Mouse (Mus musculus) T-cell, adult 2 months (primary cell): Measurements from ENCODE around the gene Wdr25.

ENCODE experiments used
- DNase-seq: peaks from one replicate; pipeline ENCODE4 v3.0.0; 2022; ENCODE audit warnings: low spot score

Gene Wdr25

DNA sequence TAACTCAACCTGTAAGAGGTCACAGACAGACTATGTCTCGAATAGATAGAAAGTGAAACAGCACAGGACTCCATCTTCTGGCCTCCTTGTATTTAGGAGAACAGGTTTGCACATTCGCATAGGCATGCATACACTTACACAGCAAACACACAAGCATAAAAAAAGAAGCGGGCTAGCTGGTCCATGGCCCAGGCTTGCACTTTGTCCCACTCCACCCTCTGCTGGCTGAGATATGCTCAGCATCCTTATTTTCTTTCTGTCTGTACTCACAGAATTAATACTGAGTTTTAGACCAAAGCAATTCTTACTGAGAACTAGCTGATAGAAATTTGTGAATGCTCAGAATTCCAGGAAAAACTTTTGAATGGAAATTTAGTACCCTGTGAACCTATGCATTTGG lies 2.6 kb downstream of the Wdr25 start:
- DNase-seq, result peak; percentile 11

DNA sequence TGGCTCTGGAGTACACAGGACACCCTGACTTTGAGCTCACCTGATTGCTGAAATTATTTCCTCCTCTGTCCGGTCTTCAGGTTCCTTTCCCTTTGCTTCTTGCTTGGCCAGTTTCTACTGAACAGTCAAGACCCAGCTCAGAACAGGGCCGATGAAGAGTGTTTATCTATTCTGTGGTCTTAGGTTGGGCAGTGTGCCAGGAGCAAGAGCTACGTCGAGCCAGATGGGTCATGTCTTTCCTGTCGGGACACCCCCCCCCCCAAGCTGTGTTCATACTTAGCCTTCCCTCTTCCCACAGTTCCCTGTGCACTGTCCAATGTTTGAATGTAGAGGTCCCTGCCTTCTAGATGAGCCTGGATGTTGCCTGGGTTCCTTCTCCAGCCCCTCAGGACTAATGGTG lies 7.9 kb downstream of the Wdr25 start:
- DNase-seq, result no peak

DNA sequence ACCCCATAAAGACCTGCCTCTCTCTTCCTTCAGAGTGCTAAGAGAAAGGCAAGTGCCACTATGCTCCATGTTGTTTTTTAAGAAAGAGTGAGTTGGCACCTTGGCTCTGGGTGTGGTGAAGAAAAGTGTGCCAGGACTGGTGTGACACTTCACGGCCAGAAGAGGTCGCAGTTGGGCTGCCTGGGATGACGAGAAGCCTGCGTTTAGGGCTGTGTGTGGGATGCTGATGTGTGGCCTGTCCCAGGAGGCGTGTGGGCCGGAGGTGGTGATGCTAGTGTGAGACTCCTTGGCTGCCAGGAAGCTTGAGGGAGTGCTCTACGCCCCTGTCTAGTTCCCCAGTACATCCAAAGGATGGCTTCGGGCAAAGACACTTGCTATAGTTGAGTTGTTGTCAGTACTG lies 9.5 kb downstream of the Wdr25 start:
- DNase-seq, result peak; percentile 41

DNA sequence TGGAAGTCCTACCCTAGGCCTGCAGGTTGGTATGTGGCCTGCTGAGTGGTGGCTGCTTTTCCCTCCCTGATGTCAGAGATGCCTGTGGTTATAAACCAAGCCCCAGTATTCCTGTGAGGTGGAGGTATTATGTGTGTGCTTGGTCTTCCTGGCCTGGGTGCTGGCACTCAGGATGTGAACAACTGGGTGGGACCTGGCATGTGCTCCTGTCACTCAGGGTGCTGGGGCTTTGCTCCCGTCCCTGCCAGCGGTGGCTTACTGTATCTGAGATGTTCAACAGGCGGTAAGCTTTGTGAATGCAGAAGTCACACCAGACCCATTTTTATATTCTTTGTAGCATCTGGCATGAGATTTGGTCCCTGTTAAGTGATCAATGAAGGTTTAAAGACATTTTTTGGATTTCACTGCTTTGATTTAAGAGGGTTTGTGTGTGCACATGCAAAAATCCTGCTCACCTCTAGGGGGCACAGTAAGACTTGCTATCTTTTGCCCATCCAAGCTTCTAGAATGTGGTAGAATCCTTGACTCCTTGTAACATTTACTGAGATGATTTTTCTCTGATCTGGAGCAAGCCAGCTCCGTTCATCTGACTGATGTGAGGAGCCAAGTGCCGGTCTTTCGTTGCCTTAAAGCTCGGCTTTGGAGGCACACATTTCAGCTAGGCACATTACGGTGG lies 10.3 kb downstream of the Wdr25 start:
- no peak for DNase-seq

DNA sequence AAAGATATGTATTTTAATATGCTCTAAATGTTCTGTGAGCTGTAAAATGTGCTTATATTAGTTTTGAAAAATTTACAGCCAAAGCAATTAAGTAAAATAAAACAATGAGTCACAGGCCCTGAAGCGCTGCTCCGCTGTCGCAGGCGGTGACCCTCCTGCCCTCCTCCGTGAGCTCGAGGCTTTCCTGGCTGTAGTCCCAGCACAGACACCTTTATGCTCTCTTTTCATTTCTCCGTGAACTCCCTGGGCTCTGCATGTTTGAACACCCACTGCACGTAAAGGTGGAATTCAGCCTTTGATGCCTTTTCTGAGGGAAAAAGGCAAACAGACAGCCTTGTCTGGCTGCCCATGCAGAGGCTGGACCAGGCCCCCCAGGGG lies 10.8 kb downstream of the Wdr25 start:
- no peak for DNase-seq

DNA sequence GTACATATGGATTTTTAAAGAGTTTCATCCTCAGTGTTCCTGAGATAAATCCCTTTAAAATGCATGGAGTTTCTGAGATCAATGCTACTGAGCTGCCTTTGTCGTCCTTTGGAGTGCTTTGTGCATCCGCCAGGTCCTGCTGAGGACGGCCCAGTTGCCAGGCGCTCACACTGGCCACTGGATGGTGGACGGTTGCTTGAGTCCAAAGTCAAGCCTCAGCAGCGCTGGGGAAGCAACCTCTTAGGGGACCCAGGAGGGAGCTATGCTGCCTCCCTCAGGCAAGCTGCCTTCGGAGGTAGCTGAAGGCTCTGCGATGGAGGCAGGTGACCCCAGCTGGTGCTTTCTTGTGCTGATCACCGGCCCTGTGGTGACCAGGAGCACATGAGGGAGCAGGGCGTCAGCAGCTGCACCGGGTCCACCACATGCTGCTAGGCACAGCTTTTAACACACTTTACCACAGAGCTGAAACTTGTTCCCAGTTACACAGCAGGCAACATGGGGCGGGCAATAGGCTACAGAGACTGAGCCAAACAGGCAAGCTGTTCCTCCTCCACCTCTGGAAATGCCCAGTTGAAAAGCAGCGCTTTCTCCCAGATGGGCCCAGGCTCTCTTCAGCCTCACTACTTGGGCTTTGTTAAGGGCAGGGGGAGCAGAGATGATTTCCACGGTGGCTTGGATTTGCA lies 12.3 kb downstream of the Wdr25 start:
- DNase-seq, result no peak

DNA sequence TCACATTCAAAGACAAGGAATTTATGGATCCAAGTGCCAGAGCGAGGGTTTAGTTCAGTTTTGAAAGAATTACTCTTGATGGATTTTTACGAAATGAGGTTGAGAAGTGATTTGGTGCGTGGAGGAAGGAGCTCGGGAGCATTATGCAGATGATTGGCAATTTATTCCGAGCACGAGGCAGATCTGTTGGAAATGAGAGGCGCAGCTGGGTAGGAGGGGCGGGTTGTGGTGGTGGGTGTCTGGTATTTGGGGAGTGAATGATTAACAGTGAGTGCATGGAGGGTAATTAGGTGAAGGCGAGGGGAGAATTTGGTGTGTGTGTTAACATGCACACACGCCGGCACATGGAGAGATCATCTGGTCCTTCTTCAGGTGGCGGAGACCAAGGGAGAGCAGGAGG lies 13.0 kb downstream of the Wdr25 start:
- no peak for DNase-seq

DNA sequence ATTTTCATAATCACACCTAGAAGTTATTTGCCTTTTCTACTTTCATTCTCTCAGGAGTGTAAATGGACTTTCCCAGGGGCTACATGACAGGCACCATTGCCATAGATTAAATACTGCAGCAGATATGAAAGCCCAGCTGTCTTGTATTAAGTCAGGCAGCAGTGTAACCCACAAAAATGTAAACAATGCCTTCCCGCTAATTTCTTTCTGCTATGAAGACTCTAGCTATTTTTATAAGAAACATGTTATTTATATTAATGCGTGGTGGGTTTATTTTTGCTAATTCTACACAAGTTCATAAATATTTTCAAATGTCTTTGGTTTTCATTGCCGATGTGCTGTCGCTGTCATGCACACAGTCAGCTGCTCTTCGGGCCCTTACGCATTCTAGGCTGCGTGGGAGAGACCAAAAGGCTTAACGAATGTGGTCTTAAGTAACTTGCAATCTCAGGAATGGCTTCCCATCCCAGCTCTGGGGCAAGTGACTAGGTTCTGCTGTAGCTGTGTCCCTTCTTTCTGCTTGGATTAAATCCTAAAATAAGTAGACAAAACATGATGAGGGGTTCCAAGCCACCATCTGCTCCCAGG lies 16.5 kb downstream of the Wdr25 start:
- no peak for DNase-seq

DNA sequence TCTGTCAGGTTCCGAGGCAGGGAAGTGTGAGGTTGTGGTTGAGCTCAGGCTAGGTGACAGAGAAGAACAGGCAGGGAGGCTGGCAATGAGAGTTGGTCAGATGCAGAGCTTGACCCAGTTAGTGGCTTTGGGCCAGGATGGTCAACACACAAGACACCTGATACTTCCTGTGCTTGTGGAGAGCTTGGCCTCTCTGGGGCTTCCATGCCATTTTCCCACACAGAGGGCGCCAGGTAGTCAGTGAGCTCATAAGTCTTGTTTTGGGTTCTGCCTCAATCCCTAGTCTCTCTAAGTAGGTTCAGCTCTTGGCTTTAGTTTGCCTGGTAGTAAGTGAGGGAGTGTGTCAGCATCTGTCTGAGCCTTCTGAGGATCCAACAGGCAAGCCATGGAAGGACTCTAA lies 19.0 kb downstream of the Wdr25 start:
- DNase-seq, result no peak

DNA sequence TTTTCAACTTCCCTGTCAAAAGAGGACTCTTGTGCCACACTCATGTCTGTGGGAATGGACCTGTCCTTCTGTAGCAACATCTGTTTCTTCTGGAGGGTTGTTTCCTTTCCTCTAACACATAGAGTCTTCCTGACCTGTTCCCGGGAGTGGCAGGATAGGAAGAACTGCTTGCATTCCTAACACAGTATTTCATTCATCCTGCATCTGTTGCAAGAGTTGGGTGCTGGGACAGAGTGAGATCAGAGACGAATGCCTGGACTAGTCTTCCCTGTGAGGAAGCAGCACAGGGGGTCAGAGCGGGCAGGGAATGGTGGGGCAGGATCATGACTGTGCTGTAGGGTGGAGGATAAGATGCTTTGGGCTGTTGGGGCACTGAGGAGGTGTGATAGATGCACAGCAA lies 20.8 kb downstream of the Wdr25 start:
- no peak for DNase-seq

DNA sequence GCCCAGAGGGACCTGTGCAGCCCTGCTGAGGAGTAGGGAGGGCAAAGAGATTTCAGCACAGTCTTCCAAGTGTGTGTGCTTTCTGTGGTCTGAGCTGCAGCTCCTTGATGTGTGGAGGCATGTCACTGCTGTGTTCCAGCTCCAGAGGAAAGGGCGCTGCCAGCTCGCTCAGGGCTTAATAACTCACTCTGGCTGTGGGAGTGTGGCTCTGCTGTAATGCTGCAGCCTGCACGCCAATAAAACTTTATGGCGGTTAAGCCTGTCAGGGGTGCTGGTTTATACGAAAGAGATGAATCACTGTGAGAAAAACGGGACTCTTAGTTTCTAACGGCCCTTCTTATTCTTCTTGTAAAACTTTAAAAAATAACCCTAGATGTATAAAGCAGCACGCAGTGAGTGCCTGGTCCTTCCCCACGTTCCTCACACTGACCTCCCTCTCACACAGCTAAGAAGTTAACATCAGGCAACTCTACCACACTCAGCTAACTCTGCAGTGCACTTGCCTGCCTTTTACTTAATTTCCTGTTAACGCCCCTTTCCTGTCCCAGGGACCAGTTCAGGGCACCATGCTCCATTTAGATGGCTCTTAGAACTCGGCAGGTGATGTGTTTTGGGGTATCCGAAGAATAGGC lies 21.4 kb downstream of the Wdr25 start:
- DNase-seq, result no peak

DNA sequence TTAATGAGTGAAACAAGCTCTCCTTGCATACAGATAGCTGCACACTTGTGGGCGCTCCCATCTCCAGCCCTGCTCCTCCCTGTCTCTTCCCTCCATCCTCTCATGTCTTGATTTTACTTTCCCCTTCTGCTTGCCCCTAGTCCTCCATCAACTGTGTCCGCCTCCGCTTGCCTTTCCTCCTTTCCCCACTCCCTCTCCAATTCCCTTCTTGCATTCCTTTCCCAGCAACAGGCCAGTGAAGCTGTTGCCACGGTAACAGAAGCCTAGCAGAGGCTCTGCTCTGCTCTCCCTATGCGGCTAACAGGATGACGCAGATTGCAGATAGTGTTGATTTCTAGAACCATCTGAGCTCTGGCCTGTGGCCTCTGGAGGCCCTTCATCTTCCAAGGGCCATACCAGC lies 22.5 kb downstream of the Wdr25 start:
- no peak for DNase-seq

DNA sequence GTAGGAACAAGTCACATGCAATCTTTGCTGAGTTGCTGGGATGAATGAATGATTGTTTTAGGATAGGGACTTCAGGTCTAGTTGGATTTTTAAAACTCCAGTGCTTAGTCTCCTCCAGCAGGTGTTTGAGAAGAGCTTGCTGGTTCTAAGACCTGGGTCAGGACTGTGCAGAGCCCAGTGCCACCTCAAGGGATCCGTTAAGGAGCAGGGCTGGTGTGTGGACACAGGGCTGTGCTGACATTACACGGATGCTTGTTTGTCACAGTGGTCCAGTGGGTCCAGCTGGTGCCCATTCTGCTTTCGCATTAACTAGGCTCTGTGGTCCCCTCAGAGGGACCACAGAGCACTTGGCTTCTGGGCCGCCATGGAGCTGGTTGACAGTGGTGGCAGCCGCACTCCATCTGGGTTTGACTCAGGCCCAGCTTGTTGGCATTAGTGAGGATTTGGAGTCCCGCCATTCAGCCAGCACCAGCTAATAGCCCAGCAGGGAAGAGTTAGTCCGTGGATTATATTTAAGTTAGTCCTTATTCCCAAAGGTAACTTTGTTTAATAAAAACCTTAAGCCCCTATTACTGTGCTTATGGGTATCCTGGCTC lies 23.1 kb downstream of the Wdr25 start:
- DNase-seq, result no peak

DNA sequence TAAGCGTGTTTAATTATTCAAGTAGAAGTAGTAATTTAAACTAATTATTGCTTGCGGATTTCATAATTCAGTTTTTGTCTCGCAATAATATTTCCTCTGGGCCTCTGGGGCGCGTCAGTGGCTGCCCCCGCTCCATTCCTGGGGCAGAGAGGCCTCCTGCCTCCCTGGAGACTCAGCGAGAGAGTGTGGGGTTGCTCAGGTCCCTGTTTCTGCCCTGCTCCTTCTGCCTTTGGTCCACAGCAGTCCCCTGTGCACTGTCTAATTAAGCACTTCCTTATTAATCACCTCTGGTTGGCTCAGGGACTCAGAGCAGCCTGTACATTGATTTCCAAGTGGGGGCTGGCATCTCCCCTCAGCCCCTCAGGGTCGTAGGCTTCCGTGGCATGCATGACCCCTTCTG lies 24.1 kb downstream of the Wdr25 start:
- no peak for DNase-seq

DNA sequence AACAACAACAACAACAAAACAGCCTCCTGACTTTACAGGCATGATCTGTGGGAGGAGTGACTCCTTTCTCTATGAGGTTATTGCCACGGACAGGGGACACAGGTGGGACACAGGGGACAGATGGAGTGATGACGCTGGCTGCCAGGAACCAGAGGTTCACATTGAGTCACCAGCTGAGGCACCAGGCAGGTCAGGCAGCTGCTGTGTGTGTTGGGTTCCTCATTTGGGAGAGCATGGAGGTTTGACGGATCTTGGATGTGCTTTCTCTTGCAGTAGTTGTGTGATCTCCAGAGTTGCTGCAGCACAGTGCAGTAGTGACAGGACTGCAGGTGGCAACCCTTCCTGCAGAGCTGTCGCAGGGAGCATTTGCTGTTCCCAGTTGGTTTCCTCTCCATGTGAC lies 25.3 kb downstream of the Wdr25 start:
- DNase-seq, result no peak

DNA sequence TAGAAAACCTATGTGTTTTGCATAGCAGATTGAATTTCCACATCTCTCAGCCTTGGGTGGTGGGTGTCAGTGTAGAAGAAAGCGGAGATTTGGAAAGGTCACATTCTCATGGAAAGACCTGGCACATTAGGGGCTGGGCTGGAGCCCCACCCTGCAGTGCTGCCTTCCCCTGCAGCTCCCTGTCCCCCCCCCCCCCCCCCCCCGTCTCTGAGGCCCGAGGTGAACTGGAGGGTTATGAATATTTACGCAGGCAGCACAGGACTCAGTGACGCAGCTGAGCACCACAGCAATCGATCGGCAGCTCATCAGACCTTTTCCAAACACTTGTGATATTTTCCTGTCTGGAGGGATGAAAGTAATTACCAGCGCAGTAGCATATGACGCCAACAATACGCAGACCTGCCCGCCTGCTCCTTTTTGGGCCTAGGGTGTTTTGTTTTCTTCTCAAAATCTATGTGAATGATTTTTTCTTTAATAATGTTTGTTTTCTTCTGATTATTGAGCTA lies 33.2 kb downstream of the Wdr25 start:
- no peak for DNase-seq

DNA sequence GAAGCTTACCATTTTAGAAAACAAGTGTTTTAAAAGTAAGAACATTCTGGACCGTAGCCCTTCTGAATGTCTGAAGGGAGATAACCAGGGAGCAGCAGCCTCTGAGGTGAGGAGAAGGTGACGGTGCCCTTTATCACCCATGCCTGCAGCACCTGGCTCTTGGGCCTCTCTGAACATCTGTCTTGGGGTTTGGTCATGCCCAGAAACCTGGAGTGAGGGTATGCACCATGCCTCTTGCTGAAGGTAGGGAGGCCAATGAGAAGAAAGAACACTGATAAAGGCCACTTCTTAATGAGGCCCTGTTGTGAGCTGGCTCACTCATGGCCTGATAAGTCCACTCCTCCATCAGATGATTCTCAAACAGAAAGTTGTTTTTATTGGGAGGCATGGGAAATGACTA lies 34.8 kb downstream of the Wdr25 start:
- no peak for DNase-seq

DNA sequence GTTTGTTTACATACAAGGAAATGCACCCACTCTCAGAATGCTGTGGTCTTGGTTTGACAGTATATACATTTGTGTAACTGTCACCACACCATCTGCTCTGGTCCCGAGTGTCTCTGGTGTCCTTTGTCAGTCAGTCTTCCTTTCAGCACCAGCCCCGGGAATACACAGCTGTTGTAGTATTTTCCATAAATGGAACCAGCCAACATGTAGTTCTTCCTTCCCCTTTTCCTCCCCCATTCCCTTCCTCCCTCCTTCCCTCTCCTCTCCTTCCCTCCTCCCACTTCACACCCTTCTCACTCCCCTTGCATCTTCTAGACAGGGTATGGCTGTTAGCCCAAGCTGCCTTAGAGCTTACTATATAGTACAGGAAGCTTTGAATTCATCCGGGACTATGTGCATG lies 36.0 kb downstream of the Wdr25 start:
- no peak for DNase-seq

DNA sequence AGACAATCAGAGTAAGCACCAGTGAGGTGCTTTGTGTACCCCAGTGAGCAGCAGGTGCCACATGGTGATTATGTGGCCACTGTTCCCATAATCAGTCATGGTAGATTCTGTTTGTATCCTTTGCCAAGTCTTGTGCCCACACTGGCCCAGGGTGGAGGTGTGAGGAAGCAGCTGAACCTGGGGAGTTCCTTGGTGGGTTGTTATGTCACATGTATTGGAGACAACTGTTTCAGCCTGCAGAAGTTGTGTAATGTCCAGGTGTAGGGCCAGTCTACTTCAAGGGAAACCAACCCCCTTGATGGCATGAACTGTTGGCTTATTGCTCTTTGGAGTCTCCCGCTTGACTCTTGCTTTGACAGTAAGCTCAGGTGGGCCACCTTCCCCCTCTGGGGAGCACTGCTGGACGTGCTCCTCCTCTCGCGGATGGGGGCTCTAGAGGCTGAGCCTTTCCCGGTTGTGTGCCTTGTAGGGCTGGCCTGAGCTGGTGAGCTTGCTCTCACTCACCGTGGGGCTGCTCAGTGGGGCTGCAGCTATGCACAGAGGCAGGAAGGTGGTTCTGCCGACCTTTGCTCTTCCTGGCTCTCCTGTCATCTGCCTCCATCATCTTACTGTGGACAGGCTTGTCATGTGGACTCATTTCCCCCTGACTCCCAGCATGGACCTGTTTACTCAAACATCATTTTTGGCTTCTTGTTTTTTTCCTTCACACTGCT lies 38.1 kb downstream of the Wdr25 start:
- DNase-seq, result no peak

DNA sequence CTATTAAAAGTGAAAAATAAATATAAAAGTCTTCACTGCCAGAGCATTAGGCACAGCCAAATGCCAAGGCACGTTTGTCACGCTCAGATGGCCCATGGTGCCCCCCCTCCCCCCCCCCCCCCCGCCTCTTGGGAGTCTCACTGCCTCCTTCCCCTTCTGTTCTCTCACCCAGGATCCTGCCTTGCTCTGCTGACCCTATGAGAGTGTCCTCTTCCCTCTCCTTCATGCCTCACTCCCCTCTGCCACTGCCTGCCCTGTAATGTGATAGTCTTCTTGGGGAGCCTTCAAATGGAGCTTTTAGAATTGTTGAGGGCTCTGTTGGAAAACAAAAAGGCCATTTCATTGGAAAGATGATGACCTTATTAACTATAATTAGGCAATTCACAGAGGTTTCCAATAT lies 38.7 kb downstream of the Wdr25 start:
- no peak for DNase-seq

DNA sequence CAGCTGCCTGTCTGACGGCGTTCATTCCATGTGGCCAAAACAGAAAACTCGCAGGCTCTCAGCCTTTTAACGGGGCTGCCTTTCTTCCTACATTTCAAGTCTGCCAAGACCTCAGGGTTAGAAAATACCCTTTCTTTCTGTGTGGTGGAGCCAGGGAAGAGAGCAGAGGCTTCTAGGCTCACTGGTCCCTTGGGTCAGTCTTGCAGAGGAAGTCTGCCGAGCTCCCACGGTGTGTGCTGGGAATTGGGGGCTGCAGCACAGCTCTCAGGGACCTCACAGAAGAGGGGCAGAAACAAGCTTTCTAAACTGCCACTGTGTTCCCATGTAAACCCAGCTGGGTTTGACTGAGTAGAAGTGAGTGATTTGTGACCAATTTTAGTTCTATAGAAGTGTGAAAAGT lies 40.8 kb downstream of the Wdr25 start:
- DNase-seq, result no peak

DNA sequence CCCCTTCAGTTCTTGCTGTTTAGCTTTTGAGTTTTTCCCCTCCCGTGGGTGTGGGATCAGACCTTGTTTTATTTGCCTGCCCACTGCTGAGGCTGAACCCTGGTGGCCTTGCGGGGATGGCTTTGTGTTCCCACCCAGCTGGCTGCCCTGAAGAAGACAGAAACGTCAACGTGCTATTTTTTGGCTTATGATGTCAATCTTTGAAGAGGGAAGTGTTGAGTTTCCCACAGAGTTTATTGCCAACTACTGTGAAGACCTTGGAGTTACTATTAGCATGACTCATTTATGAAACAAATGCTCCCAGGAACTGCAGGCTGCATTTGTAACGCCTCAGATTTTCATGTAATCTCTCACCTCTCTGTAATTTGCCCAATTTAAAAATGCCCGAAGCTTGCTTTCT lies 43.4 kb downstream of the Wdr25 start:
- no peak for DNase-seq
